Mouse (Mus musculus) heart, postnatal 25 days (tissue): ENCODE measurements around the gene Rtl3. TPM values are rescaled to one million over a fixed set of nuclear protein-coding genes. Genes with fewer than 3 reads are reported as not detected.

Source experiments
- DNase-seq: peaks from one replicate; pipeline ENCODE4 v3.0.0; 2022; ENCODE audit warnings: low spot score
- intact Hi-C: fragments of 180-260 bp; cut with DNase I; formaldehyde crosslinking; loops from one replicate; pipeline ENCODE4 v1.15.1; 2025
- total RNA-seq, 2 experiments: library from RNA; stranded (reverse); gene quantifications; 2 replicates each; pipeline ENCODE4 v1.2.3; 2021

The Rtl3 gene
- 1 to 10 TPM in 1 of 2 experiments, under 1 TPM in 1; 0.99 to 1.1 TPM for total RNA-seq

DNA sequence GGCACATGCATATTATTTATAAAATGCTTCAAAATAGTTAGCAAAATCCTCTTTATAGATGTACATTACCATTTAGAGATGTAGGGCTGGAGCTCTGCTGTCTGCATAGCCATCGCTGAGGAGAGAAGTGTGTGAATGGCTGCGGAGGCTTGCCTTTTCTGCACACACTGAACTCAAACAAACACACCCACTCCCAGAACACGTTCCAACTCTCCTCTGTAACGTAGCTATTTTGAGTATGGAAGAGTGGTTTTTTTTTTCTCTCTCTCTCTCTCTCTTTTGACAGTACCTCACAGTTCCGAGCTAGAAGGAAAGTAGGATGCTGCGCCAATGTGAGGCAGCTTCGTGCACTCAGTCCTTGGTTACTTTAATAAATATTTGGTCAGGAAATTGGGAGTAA is at the start of gene Rtl3:
Gene Rtl3, minus strand, starts transcription at position 236 of the 400 bp plus-strand sequence.
- intact Hi-C loops = no loop called here
- DNase-seq = no peak

- no peak for DNase-seq
These were observed 31.9 kb upstream of the Rtl3 start for GRCm38 (mm10) chrX:106872315-106872714.

DNA sequence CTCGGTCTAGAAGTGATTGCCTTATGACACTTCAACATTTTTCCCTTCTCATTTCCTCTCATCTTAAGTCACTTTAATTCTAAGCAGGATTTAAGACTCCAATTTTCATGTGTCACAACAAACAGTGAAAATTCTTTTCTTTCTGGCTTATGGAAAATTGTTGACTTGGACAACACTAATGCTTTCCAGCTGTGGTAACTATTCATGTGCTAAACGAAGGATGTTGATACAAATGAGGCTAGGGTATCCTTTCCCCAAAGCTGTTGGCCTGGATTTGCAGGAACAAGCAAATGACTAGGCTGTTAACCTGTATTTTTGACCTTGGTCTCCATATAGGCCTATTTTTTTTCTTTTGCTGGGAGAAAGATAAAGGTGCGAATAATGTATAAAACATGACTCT is 31.4 kb upstream of the Rtl3 start:
- DNase-seq = no peak
- intact Hi-C loops = no loop called here

More at GRCm38 (mm10) chrX:106872315-106872714, 31.9 kb upstream of the Rtl3 start:
- intact Hi-C loops = no loop called here

DNA sequence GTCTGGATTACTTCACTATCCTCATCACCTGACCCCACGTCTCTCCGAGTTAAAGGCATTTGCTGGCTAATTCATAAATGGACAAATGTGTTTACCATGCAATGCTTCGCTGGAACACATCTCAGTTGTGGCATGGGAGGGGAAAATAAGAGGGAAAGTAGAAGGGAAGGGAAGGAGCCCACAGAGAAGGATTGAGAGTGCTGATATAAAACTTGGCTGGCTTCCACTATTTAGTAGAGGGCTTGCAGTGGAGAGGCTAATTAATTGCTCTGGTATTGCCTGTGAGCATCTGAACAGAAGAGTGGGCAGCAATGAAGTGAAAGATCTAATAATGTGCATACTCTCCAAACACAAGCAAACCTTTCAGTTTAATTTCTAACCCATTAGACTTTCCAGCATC is 31.0 kb upstream of the Rtl3 start:
- intact Hi-C loops = no loop called here

GRCm38 (mm10) chrX:106853523-106854300 is 13.3 kb upstream of the Rtl3 start:
- DNase-seq = no peak
- intact Hi-C loops = no loop called here

More for the DNA sequence above, 31.0 kb upstream of the Rtl3 start:
- no peak for DNase-seq

GRCm38 (mm10) chrX:106839591-106839990 is 853 bp downstream of the Rtl3 start:
- DNase-seq = peak; percentile 16
- intact Hi-C loops = no loop called here

- DNase-seq = no peak
- intact Hi-C loops = no loop called here
These were observed 9.9 kb downstream of the Rtl3 start for GRCm38 (mm10) chrX:106830494-106830893.

DNA sequence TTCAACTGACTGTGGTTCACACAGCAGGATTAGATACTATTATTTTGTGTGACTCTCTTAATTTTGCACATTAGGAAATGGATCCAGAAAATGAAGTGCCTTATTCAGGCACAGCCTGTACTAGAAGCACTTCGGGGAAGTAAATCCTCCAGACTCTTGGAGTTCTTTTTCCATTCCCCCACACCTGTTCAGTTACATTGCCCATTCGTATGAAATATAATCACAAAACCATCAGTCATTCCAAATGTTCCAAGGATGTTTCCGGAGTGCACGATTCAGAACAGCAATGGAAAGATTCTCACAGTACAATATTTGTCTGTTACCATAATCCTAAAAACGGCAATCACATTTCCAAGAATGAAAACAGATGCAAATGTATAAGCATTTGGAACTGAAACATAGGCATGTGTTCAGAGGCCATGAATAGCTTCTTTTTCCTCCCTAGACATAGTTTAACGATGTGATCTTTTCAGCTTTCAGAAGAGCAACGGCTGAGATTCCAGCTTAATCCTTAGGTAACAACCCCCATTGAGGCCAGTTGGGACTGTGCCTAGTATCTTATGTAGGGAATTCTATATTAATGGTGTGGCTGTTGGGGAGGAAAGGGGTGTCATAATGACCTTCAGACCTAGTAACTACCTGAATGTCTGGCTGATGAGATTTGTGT is 30.8 kb downstream of the Rtl3 start:
- no peak for DNase-seq
- intact Hi-C loops = no loop called here

DNA sequence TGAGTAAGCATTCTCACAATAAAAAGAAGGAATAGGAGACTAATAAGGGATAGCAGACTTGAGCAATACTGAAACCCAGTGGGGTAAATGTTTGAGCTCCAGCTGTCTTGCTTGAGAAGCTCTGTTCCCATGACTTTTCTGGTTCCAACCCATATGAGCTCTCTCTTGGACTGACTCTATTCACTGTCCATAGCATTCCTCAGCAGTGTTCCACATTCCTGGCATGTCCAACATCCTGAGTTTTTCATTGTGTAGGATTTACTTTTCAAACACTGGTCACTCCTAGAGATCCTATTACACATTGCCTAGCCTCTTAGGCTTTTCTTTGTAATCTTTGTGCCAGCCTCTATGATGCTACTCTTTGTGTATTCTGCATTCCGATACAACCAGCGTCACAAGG is 36.1 kb downstream of the Rtl3 start:
- DNase-seq = no peak
- intact Hi-C loops = no loop called here

- DNase-seq = no peak
- intact Hi-C loops = loop anchor here (2.0 to 10.0 kb wide), 5 partner anchors 100 to 682 kb away; no protein-coding TSS in a partner anchor
These were observed 45.8 kb downstream of the Rtl3 start for GRCm38 (mm10) chrX:106794686-106795085.

Other genes starting within 250 kb of the Rtl3 start
- 1 to 10 TPM; 1.3 to 2.0 TPM for gene Cysltr1, start 237.0 kb downstream of the Rtl3 start, total RNA-seq
- gene Lpar4, start 80.0 kb upstream of the Rtl3 start, total RNA-seq = 1 to 10 TPM; 1.6 to 2.3 TPM
- under 1 TPM; 0.13 to 0.22 TPM for gene P2ry10, start 247.8 kb upstream of the Rtl3 start, total RNA-seq